Comparison of ENCODE assay signal across 8 mouse cellular contexts in genomic region chr5:104108879-104109369, GRCm38 (mm10). TPM values are rescaled to one million over a fixed set of nuclear protein-coding genes. Genes with fewer than 3 reads are reported as not detected.
DNase-seq lines count a peak whose midpoint lies in the region; ATAC-seq and TF ChIP-seq lines count a peak whose summit lies in the region.

No protein-coding gene starts in this region.

- H3K36me3 ChIP-seq in lung, embryonic 14.5 days (ENCODE audit: insufficient read depth): no peaks in the 10 kb centered on the region
- H3K36me3 ChIP-seq in heart, postnatal 0 days (replicated peaks; ENCODE audit: control insufficient read depth, insufficient read depth, low read length): no peaks in the 10 kb centered on the region
- no peaks in the 10 kb centered on the region for H3K36me3 ChIP-seq in limb, embryonic 13.5 days

- H3K9ac ChIP-seq in lung, embryonic 14.5 days: peak overlapping the region; percentile 14; the same call in 1 of the 2 replicates
- no peak overlapping the region for H3K9ac ChIP-seq in heart, postnatal 0 days (replicated peaks; ENCODE audit: low read depth, low read length)
- H3K9ac ChIP-seq in limb, embryonic 13.5 days: peak overlapping the region; percentile 14; the same call in 1 of the 2 replicates

- 21% methylated on average over 18 of the region's 18 CpGs for WGBS in lung, embryonic 14.5 days
- WGBS in heart, postnatal 0 days: 33% methylated on average over 18 of the region's 18 CpGs
- 16% methylated on average over 18 of the region's 18 CpGs for WGBS in limb, embryonic 13.5 days

- peak overlapping the region; percentile 56 for H3K4me2 ChIP-seq in lung, embryonic 14.5 days
- H3K4me2 ChIP-seq in heart, postnatal 0 days (ENCODE audit: low read depth, low read length): peak overlapping the region; percentile 59
- H3K4me2 ChIP-seq in limb, embryonic 13.5 days (replicated peaks): peak overlapping the region; percentile 58

- ATAC-seq in lung, embryonic 14.5 days (ENCODE audit: insufficient read depth): no peak
- ATAC-seq in heart, postnatal 0 days (ENCODE audit: insufficient read depth, low read depth): no peak
- ATAC-seq in limb, embryonic 13.5 days (ENCODE audit: low FRiP score, low read depth): peak; percentile 38; the same call in 1 of the 2 replicates

- H3K4me3 ChIP-seq in lung, embryonic 14.5 days (ENCODE audit: low read depth, low read length): peak overlapping the region; percentile 18
- H3K4me3 ChIP-seq in heart, postnatal 0 days (ENCODE audit: low read depth, low read length): peak overlapping the region; percentile 5; the same call in 1 of the 2 replicates
- H3K4me3 ChIP-seq in limb, embryonic 13.5 days: peak overlapping the region; percentile 26

- H3K27ac ChIP-seq in lung, embryonic 14.5 days (ENCODE audit: low read depth): peak overlapping the region; percentile 86
- H3K27ac ChIP-seq in heart, postnatal 0 days (ENCODE audit: low read depth): peak overlapping the region; percentile 73
- peak overlapping the region; percentile 52; the same call in 1 of the 2 replicates for H3K27ac ChIP-seq in limb, embryonic 13.5 days

- H3K27me3 ChIP-seq in lung, embryonic 14.5 days (ENCODE audit: insufficient read depth, low read length): no peaks in the 10 kb centered on the region
- H3K27me3 ChIP-seq in heart, postnatal 0 days (ENCODE audit: control insufficient read depth, insufficient read depth, low read length): no peaks in the 10 kb centered on the region
- H3K27me3 ChIP-seq in limb, embryonic 13.5 days: peaks cover 3% of the 10 kb centered on the region; the same call in 1 of the 2 replicates

- no peak for TF ChIP-seq EP300 in heart, postnatal 0 days (IDR thresholded peaks at IDR 0.05; ENCODE audit: low read depth)

- TF ChIP-seq CTCF in lung, embryonic 14.5 days (IDR thresholded peaks at IDR 0.05; ENCODE audit: low read depth): no peak
- TF ChIP-seq CTCF in heart, postnatal 0 days (IDR thresholded peaks at IDR 0.05; ENCODE audit: low read depth): no peak

- H3K4me1 ChIP-seq in lung, embryonic 14.5 days (ENCODE audit: insufficient read depth): peaks cover 32% of the 10 kb centered on the region
- H3K4me1 ChIP-seq in heart, postnatal 0 days (ENCODE audit: control insufficient read depth, insufficient read depth): peaks cover 22% of the 10 kb centered on the region; the same call in 1 of the 2 replicates
- peaks cover 62% of the 10 kb centered on the region for H3K4me1 ChIP-seq in limb, embryonic 13.5 days

- no peaks in the 10 kb centered on the region for H3K9me3 ChIP-seq in lung, embryonic 14.5 days (ENCODE audit: low read depth, low read length)
- no peaks in the 10 kb centered on the region for H3K9me3 ChIP-seq in heart, postnatal 0 days (replicated peaks; ENCODE audit: control insufficient read depth, low read length)
- H3K9me3 ChIP-seq in limb, embryonic 13.5 days: no peaks in the 10 kb centered on the region

- DNase-seq in lung, embryonic 14.5 days: peak; percentile 78
- no peak for DNase-seq in lung, postnatal 36 days
- DNase-seq in cerebellum, postnatal 25 days: peak; percentile 57 to 58
- no peak for DNase-seq in heart, postnatal 0 days (ENCODE audit: low spot score)
- DNase-seq in right cerebral cortex, adult 2 months (ENCODE audit: low spot score in 2 of 2): peak; percentile 74 to 81
- no peak for DNase-seq in spleen, postnatal 4 days (ENCODE audit: low spot score in 2 of 2)
- no peak for DNase-seq in T-cell, adult 2 months (ENCODE audit: low spot score)

RNA-seq across cellular contexts. Expression of gene Sparcl1, which starts 4.6 kb away (rescaled TPM):
- 296 and 307 TPM in 2 replicates for polyA plus RNA-seq in lung, embryonic 14.5 days (2014; fragmentation: Nextera tagmentation; extraction: Ambion mirVana)
- total RNA-seq in heart, postnatal 0 days (2014; rRNA removed; ENCODE audit: low replicate concordance): 123 and 168 TPM in 2 replicates
- 97.3 and 99.0 TPM in 2 replicates for polyA plus RNA-seq in heart, postnatal 0 days (2015; fragmentation: Nextera tagmentation; extraction: Ambion mirVana)
- polyA plus RNA-seq in limb, embryonic 13.5 days (2015; fragmentation: Nextera tagmentation; extraction: Ambion mirVana): 49.6 and 50.6 TPM in 2 replicates

RNA-seq across cellular contexts. Expression of gene Gm17660, which starts 31.5 kb away (rescaled TPM):
- polyA plus RNA-seq in lung, embryonic 14.5 days (2014; fragmentation: Nextera tagmentation; extraction: Ambion mirVana): not detected in 2 replicates
- total RNA-seq in heart, postnatal 0 days (2014; rRNA removed; ENCODE audit: low replicate concordance): not detected in 2 replicates
- not detected in 2 replicates for polyA plus RNA-seq in heart, postnatal 0 days (2015; fragmentation: Nextera tagmentation; extraction: Ambion mirVana)
- polyA plus RNA-seq in limb, embryonic 13.5 days (2015; fragmentation: Nextera tagmentation; extraction: Ambion mirVana): not detected in 2 replicates

Comparison
In these comparisons a context has a peak if more than half of its experiments do, and no peak if none do; other contexts are left out.
1. DNase-seq: peak in lung, embryonic 14.5 days (single experiment), cerebellum, postnatal 25 days (2 of 2) and right cerebral cortex, adult 2 months (2 of 2); none in lung, postnatal 36 days (single experiment), heart, postnatal 0 days (single experiment), spleen, postnatal 4 days (0 of 2) and T-cell, adult 2 months (single experiment).
2. Peak in every context shown above with its lines, with median percentiles within 50 percentile points of each other: H3K27ac ChIP-seq, H3K4me2 ChIP-seq and H3K4me3 ChIP-seq.